Mouse (Mus musculus): ENCODE data around the gene Chrnb1.

GRCm38 (mm10) chr11:69822080-69822479, 26.3 kb upstream of the Chrnb1 start, which contains the start of gene Spem1:
- TF ChIP-seq POLR2A (IDR thresholded peaks at IDR 0.05; ENCODE audit: borderline replicate concordance, control insufficient read depth, low read depth, low read length) (no peak), CTCF (IDR thresholded peaks at IDR 0.05; ENCODE audit: control insufficient read depth, insufficient read depth, low read length) (no peak)

Measured in bone marrow, adult 2 months (tissue).